Comparison of ENCODE assay signal across 26 mouse cellular contexts in genomic region chr8:60348291-60348690, GRCm38 (mm10).
DNase-seq lines count a peak whose midpoint lies in the region; ATAC-seq and TF ChIP-seq lines count a peak whose summit lies in the region.
"Had no signal": no experiment of that assay in that cellular context is flagged by ENCODE, and none has a peak within 500 bp of the region (broad histone marks: within the 10 kb centered on the region; RNA-seq: fewer than 3 reads in every experiment).

No protein-coding gene starts in this region.

- no peaks in the 10 kb centered on the region for H3K9me3 ChIP-seq in forebrain, embryonic 13.5 days (replicated peaks)
- H3K9me3 ChIP-seq in forebrain, embryonic 15.5 days = no peaks in the 10 kb centered on the region
- no peaks in the 10 kb centered on the region for H3K9me3 ChIP-seq in midbrain, embryonic 15.5 days
- no peaks in the 10 kb centered on the region for H3K9me3 ChIP-seq in midbrain, postnatal 0 days (ENCODE audit: low read length)
- H3K9me3 ChIP-seq: embryonic facial prominence, embryonic 15.5 days; limb, embryonic 13.5 days; liver, embryonic 12.5 days; neural tube, embryonic 12.5 days had no signal

- DNase-seq in midbrain, postnatal 0 days (ENCODE audit: low spot score) = no peak
- peak; percentile 31 for DNase-seq in forelimb bud, embryonic 11.5 days (ENCODE audit: low read depth, low spot score)
- DNase-seq in heart, adult 9 months (ENCODE audit: low spot score in 2 of 2) = no peak
- DNase-seq in layer of hippocampus, postnatal 10 days (ENCODE audit: low spot score in 2 of 2) = no peak
- DNase-seq: adrenal gland, postnatal 14 days; cerebellum, adult 9-10 months; gastrocnemius, postnatal 36 days; heart, postnatal 4 days; kidney, postnatal 25 days; layer of hippocampus, postnatal 36 days; lung, adult 18-20 months; lung, postnatal 10 days; retina, postnatal 1 day; right cerebral cortex, postnatal 25 days; spleen, adult 18-20 months; thymus, postnatal 36 days had no signal

- no peaks in the 10 kb centered on the region for H3K4me1 ChIP-seq in forebrain, embryonic 13.5 days
- H3K4me1 ChIP-seq in forebrain, embryonic 15.5 days = 0 out of 2 replicates have a peak, but pooled peaks cover 4% of the 10 kb centered on the region
- H3K4me1 ChIP-seq in midbrain, embryonic 15.5 days = 0 out of 2 replicates have a peak, but pooled peaks cover 3% of the 10 kb centered on the region
- no peaks in the 10 kb centered on the region for H3K4me1 ChIP-seq in midbrain, postnatal 0 days (ENCODE audit: insufficient read depth, low read length)
- H3K4me1 ChIP-seq: embryonic facial prominence, embryonic 15.5 days; limb, embryonic 13.5 days; liver, embryonic 12.5 days; neural tube, embryonic 12.5 days had no signal

- no peak overlapping the region for H3K27ac ChIP-seq in forebrain, embryonic 13.5 days
- H3K27ac ChIP-seq in forebrain, embryonic 15.5 days (replicated peaks) = no peak overlapping the region
- no peak overlapping the region for H3K27ac ChIP-seq in midbrain, embryonic 15.5 days
- H3K27ac ChIP-seq in midbrain, postnatal 0 days (ENCODE audit: low read depth, low read length) = no peak overlapping the region
- H3K27ac ChIP-seq: embryonic facial prominence, embryonic 15.5 days; layer of hippocampus, adult 2 months; limb, embryonic 13.5 days; liver, embryonic 12.5 days; neural tube, embryonic 12.5 days had no signal

- H3K4me2 ChIP-seq in forebrain, embryonic 13.5 days = no peak overlapping the region
- H3K4me2 ChIP-seq in forebrain, embryonic 15.5 days (replicated peaks) = no peak overlapping the region
- H3K4me2 ChIP-seq in midbrain, embryonic 15.5 days = no peak overlapping the region
- H3K4me2 ChIP-seq in midbrain, postnatal 0 days (ENCODE audit: low read depth, low read length, poor library complexity, severe bottlenecking) = no peak overlapping the region
- H3K4me2 ChIP-seq: embryonic facial prominence, embryonic 15.5 days; limb, embryonic 13.5 days; liver, embryonic 12.5 days; neural tube, embryonic 12.5 days had no signal

- H3K36me3 ChIP-seq in forebrain, embryonic 13.5 days (ENCODE audit: poor library complexity, severe bottlenecking) = no peaks in the 10 kb centered on the region
- H3K36me3 ChIP-seq in forebrain, embryonic 15.5 days = no peaks in the 10 kb centered on the region
- H3K36me3 ChIP-seq in midbrain, embryonic 15.5 days (replicated peaks) = no peaks in the 10 kb centered on the region
- H3K36me3 ChIP-seq in midbrain, postnatal 0 days (ENCODE audit: insufficient read depth, low read length) = no peaks in the 10 kb centered on the region
- H3K36me3 ChIP-seq: embryonic facial prominence, embryonic 15.5 days; limb, embryonic 13.5 days; liver, embryonic 12.5 days; neural tube, embryonic 12.5 days had no signal

- TF ChIP-seq CTCF in midbrain, postnatal 0 days (IDR thresholded peaks at IDR 0.05) = no peak

- no peak overlapping the region for H3K9ac ChIP-seq in forebrain, embryonic 13.5 days
- H3K9ac ChIP-seq in forebrain, embryonic 15.5 days (replicated peaks) = no peak overlapping the region
- no peak overlapping the region for H3K9ac ChIP-seq in midbrain, embryonic 15.5 days
- no peak overlapping the region for H3K9ac ChIP-seq in midbrain, postnatal 0 days (replicated peaks; ENCODE audit: low read length, poor library complexity, severe bottlenecking)
- H3K9ac ChIP-seq: embryonic facial prominence, embryonic 15.5 days; limb, embryonic 13.5 days; liver, embryonic 12.5 days; neural tube, embryonic 12.5 days had no signal

- WGBS in forebrain, embryonic 13.5 days = 34% methylated on average over 2 of the region's 2 CpGs
- 34% methylated on average over 2 of the region's 2 CpGs for WGBS in forebrain, embryonic 15.5 days
- WGBS in midbrain, embryonic 15.5 days = 42% methylated on average over 2 of the region's 2 CpGs
- 27% methylated on average over 2 of the region's 2 CpGs for WGBS in midbrain, postnatal 0 days

- no peaks in the 10 kb centered on the region for H3K27me3 ChIP-seq in forebrain, embryonic 13.5 days
- H3K27me3 ChIP-seq in forebrain, embryonic 15.5 days = no peaks in the 10 kb centered on the region
- H3K27me3 ChIP-seq in midbrain, embryonic 15.5 days (replicated peaks) = no peaks in the 10 kb centered on the region
- H3K27me3 ChIP-seq in midbrain, postnatal 0 days (ENCODE audit: insufficient read depth, low read length) = no peaks in the 10 kb centered on the region
- H3K27me3 ChIP-seq: embryonic facial prominence, embryonic 15.5 days; limb, embryonic 13.5 days; liver, embryonic 12.5 days; neural tube, embryonic 12.5 days had no signal

- no peak overlapping the region for H3K4me3 ChIP-seq in forebrain, embryonic 13.5 days
- no peak overlapping the region for H3K4me3 ChIP-seq in forebrain, embryonic 15.5 days
- H3K4me3 ChIP-seq in midbrain, embryonic 15.5 days = no peak overlapping the region
- H3K4me3 ChIP-seq in midbrain, postnatal 0 days (ENCODE audit: low read depth, low read length) = no peak overlapping the region
- H3K4me3 ChIP-seq: embryonic facial prominence, embryonic 15.5 days; layer of hippocampus, adult 2 months; limb, embryonic 13.5 days; liver, embryonic 12.5 days; neural tube, embryonic 12.5 days had no signal

- ATAC-seq in forebrain, embryonic 13.5 days = peak; percentile 51; the same call in 1 of the 2 replicates
- ATAC-seq in forebrain, embryonic 15.5 days (replicated peaks) = no peak
- peak; percentile 58; the same call in 1 of the 2 replicates for ATAC-seq in midbrain, embryonic 15.5 days (replicated peaks)
- ATAC-seq in midbrain, postnatal 0 days (ENCODE audit: low FRiP score) = no peak
- ATAC-seq in granulocyte monocyte progenitor cell, adult 5-6 weeks (replicated peaks; ENCODE audit: poor library complexity, severe bottlenecking) = no peak
- ATAC-seq: intestine, postnatal 0 days; liver, embryonic 12.5 days had no signal

Comparison
In these comparisons a context has a peak if more than half of its experiments do, and no peak if none do; other contexts are left out.
1. ATAC-seq: peak in forebrain, embryonic 13.5 days (single experiment) and midbrain, embryonic 15.5 days (single experiment); none in forebrain, embryonic 15.5 days (single experiment), midbrain, postnatal 0 days (single experiment) and granulocyte monocyte progenitor cell, adult 5-6 weeks (single experiment).